Mouse (Mus musculus) hindbrain, embryonic 14.5 days (tissue): ENCODE results near the gene Cdk14. TPM values are rescaled to one million over a fixed set of nuclear protein-coding genes. Genes with fewer than 3 reads are reported as not detected.

ENCODE experiments used
- ATAC-seq: fragments of 200-750 bp; cut with Nextera tagmentation; 2 replicates; pipeline ENCODE4 v1.8.0; 2017; ENCODE audit warnings: moderate number of reproducible peaks, mild to moderate bottlenecking, moderate TSS enrichment, moderate library complexity; ENCODE audit not compliant: low FRiP score
- DNase-seq: peaks from one replicate; pipeline ENCODE4 v3.0.0-alpha.2; 2015; ENCODE audit warnings: low spot score
- H3K27ac ChIP-seq: fragments of 300-500 bp; sonication (generic); 2 replicates; pipeline ENCODE4 v1.5.1; 2014; ENCODE audit warnings: mild to moderate bottlenecking, moderate library complexity
- H3K27me3 ChIP-seq: fragments of 300-500 bp; sonication (generic); 2 replicates; pipeline ENCODE4 v1.6.1; 2014; ENCODE audit warnings: mild to moderate bottlenecking, low read length, mixed read lengths; ENCODE audit not compliant: control insufficient read depth, insufficient read depth
- H3K36me3 ChIP-seq: fragments of 300-500 bp; sonication (generic); replicated peaks from 2 replicates; pipeline ENCODE4 v1.6.1; 2014; ENCODE audit not compliant: control insufficient read depth, insufficient read depth
- H3K4me1 ChIP-seq: fragments of 300-500 bp; sonication (generic); replicated peaks from 2 replicates; pipeline ENCODE4 v1.6.1; 2014; ENCODE audit warnings: antibody characterized with exemption, low read length, mixed read lengths; ENCODE audit not compliant: control insufficient read depth, insufficient read depth
- H3K4me2 ChIP-seq: fragments of 300-500 bp; sonication (generic); replicated peaks from 2 replicates; pipeline ENCODE4 v1.6.1; 2014; ENCODE audit warnings: mild to moderate bottlenecking, moderate library complexity
- H3K4me3 ChIP-seq: fragments of 300-500 bp; sonication (generic); replicated peaks from 2 replicates; pipeline ENCODE4 v1.5.1; 2014; ENCODE audit warnings: mild to moderate bottlenecking, low read length
- H3K9ac ChIP-seq: fragments of 300-500 bp; sonication (generic); 2 replicates; pipeline ENCODE4 v1.6.1; 2014
- H3K9me3 ChIP-seq: fragments of 300-500 bp; sonication (generic); 2 replicates; pipeline ENCODE4 v1.6.1; 2016; ENCODE audit warnings: low read length; ENCODE audit not compliant: control insufficient read depth
- WGBS: fragments of 180-500 bp; shearing (Covaris S2); extraction: QIAGEN DNeasy Blood & Tissue Kit; methylation state at CpG from one replicate; pipeline ENCODE4 v1.1.7; 2014; 5-methylcytosine and 5-hydroxymethylcytosine counted together
- polyA plus RNA-seq: library from polyadenylated mRNA; unstranded; fragments of >200 nt; fragmentation: Nextera tagmentation; extraction: Ambion mirVana; gene quantifications from 2 replicates; pipeline ENCODE4 v1.2.1, GENCODE M21; 2014

The Cdk14 gene
- polyA plus RNA-seq, 1 experiment from 2014 or later = 55.6 TPM

DNA sequence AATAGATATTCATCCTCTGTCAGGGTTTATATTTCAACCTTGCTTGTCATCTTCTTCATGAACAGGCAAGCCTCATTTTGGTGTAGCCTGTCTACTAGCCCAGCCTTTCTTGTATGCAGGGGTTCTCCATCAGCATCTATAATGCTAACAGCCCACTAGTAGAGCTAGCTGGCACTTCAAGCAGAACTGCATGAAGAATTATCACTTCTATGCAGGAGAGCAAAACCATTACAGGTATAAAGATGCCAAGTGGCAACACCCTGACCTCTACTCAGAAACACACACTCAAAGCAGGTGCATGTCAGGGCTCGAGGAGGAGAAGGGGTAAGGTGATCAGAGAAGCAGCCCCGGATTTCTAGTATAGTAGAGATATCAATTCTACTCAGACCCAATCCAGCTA is 155.4 kb downstream of the Cdk14 start:
- WGBS = 73% methylated on average over 2 of the region's 2 CpGs
- peak overlapping the region; percentile 26 for H3K4me3 ChIP-seq
- DNase-seq = no peak
- H3K27me3 ChIP-seq = no peaks in the 10 kb centered on the region
- H3K4me2 ChIP-seq = peak overlapping the region; percentile 49
- no peak for ATAC-seq
- H3K4me1 ChIP-seq = peaks cover 16% of the 10 kb centered on the region; the same call in 1 of the 2 replicates
- H3K9me3 ChIP-seq = no peaks in the 10 kb centered on the region
- H3K9ac ChIP-seq = peak overlapping the region; percentile 52
- no peaks in the 10 kb centered on the region for H3K36me3 ChIP-seq
- H3K27ac ChIP-seq = peak overlapping the region; percentile 76

DNA sequence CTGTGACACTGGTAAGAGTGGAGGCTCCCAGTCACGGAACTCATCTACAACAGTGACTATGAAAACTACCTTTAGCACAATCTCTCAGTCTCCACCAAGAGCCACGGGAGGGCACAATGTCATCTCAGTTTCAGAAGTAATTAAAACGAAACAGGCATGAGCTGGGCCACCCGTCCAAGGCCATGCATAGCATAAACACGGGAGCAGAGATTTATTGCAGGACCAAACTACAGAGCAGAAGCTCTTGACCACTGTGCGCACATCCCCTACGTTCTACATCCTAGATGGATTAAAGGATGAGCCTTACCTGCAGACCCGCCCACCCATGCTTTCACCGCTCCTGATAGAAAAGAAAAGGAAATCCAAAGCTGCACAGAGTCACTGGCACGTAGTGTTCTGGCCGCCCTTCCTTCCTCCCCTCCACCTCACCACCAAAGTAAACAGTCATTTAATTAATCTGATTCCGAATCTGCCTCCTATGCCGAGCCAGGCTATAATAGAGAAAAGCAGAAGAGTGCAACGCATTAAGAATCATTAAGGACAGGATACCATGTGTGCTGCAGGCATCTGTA is 158.3 kb downstream of the Cdk14 start:
- no peak overlapping the region for H3K4me3 ChIP-seq
- no peaks in the 10 kb centered on the region for H3K27me3 ChIP-seq
- peaks cover 16% of the 10 kb centered on the region; the same call in 1 of the 2 replicates for H3K4me1 ChIP-seq
- no peak overlapping the region for H3K27ac ChIP-seq
- no peak for ATAC-seq
- no peaks in the 10 kb centered on the region for H3K36me3 ChIP-seq
- no peaks in the 10 kb centered on the region for H3K9me3 ChIP-seq
- WGBS = 75% methylated on average over 14 of the region's 14 CpGs
- no peak for DNase-seq
- 0 out of 2 replicates have a peak overlapping the region, but pooled peaks have one; percentile 9 for H3K4me2 ChIP-seq
- H3K9ac ChIP-seq = no peak overlapping the region

DNA sequence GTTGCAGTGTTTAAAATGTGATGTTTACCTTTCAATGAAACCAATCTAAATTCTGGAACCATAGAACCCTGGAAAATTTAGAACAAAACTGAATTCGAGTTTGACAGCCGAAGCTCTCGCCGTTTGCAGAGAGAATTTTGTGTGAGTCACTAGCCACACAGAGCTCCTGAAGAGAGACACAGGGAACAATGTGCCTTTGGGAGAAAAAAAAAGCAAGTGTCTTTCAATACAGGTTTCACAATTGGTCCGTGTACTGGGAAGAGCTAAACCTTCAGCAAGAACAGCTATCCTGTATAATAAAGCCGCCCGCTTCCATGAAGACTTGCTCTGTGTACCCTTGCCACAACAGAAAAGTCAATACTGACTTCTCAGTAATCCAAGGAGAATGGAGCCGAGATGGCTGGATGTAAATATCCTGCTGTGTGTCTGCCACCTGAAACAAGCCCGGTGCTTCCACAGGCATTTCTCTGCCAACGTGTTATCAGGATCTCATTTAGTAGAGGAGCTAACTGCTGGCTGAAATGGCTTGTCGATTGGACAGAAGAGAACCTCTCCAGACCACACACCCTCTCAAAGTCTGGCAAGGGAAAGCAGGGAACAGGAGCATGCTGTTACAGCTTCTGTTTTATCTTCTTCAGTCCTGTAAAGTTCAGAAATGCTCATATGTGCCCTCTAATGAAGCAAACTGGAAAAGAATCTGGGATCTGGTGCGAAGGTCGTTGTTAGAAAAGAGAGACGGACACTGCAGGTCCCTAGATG is 159.0 kb downstream of the Cdk14 start:
- no peak overlapping the region for H3K4me2 ChIP-seq
- no peaks in the 10 kb centered on the region for H3K27me3 ChIP-seq
- no peak overlapping the region for H3K4me3 ChIP-seq
- no peaks in the 10 kb centered on the region for H3K9me3 ChIP-seq
- no peak overlapping the region for H3K27ac ChIP-seq
- no peak overlapping the region for H3K9ac ChIP-seq
- DNase-seq (no peak), ATAC-seq (no peak)
- no peaks in the 10 kb centered on the region for H3K36me3 ChIP-seq
- WGBS = 53% methylated on average over 14 of the region's 14 CpGs
- H3K4me1 ChIP-seq = peaks cover 12% of the 10 kb centered on the region; the same call in 1 of the 2 replicates

DNA sequence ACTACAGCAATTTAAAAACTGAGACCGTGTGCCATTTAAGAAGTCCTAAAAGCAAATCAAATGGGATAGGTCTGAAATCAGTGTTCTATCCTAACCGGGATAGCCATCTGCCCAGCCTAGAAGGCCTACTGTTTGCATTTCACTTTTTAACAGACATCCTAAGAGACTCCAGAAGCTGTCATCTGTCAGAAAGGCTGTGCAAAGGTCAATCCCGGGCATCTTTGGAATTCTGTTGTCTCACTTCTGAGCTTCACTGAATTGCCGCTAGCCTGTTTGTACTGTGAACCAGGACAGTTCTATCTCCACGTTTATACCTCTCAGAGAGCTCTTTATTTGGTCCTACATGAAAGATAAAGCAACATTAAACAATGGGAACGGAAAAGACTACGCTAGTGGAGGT is 159.8 kb downstream of the Cdk14 start:
- no peak overlapping the region for H3K9ac ChIP-seq
- no peak overlapping the region for H3K4me3 ChIP-seq
- no peak for ATAC-seq
- peaks cover 9% of the 10 kb centered on the region; the same call in 1 of the 2 replicates for H3K4me1 ChIP-seq
- no peaks in the 10 kb centered on the region for H3K9me3 ChIP-seq
- no peak overlapping the region for H3K27ac ChIP-seq
- WGBS = 60% methylated on average over 7 of the region's 7 CpGs
- no peak for DNase-seq
- H3K36me3 ChIP-seq = no peaks in the 10 kb centered on the region
- H3K4me2 ChIP-seq = no peak overlapping the region
- no peaks in the 10 kb centered on the region for H3K27me3 ChIP-seq

DNA sequence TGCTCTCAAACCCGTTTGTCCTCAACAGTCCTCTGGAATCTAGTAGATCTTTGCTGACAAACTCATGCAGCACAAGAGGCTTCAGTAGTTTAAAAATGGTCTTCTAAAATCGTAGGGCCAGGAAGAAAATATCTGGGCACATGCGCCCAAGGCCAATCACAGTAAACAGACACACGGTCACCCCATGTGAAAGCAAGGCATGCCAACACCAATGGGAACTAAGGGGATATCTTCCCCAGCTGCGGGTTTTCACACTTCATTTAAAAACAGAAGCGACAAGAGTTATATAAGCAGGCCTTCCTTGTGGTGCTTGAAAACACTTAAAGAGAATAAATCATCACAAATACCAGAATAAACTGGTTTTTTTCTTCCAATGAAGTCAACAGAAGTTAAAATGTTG is 165.7 kb downstream of the Cdk14 start:
- WGBS = 94% methylated on average over 6 of the region's 6 CpGs

DNA sequence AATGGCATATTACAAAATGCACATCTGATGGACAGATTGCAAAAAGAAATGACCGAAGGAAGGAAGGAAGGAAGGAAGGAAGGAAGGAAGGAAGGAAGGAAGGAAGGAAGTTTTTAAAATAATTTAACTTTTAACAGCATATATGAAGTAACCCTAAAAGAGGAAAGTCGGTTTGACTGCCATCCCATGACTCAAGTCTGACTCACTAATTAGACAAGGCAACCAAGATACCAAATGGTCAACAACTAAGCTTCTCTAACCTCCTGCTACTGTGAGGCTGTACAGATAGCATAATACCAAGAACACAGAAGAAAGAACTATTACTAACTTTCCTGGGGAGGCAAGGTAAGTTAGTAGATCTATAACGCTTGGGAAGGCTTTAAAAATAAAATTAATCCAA is 166.9 kb downstream of the Cdk14 start:
- no peaks in the 10 kb centered on the region for H3K9me3 ChIP-seq
- H3K27ac ChIP-seq = no peak overlapping the region
- H3K27me3 ChIP-seq = no peaks in the 10 kb centered on the region
- WGBS = 95% methylated on average over 3 of the region's 3 CpGs
- H3K4me3 ChIP-seq = no peak overlapping the region
- DNase-seq (no peak), ATAC-seq (no peak)
- H3K36me3 ChIP-seq = no peaks in the 10 kb centered on the region
- no peak overlapping the region for H3K9ac ChIP-seq
- H3K4me1 ChIP-seq = no peaks in the 10 kb centered on the region
- H3K4me2 ChIP-seq = no peak overlapping the region

More for the DNA sequence above, 165.7 kb downstream of the Cdk14 start:
- Histone ChIP-seq H3K27ac (no peak overlapping the region), H3K36me3 (no peaks in the 10 kb centered on the region), H3K9ac (no peak overlapping the region), H3K4me2 (no peak overlapping the region), H3K4me3 (no peak overlapping the region), H3K27me3 (no peaks in the 10 kb centered on the region), H3K4me1 (no peaks in the 10 kb centered on the region), H3K9me3 (no peaks in the 10 kb centered on the region)
- no peak for DNase-seq
- ATAC-seq = no peak

DNA sequence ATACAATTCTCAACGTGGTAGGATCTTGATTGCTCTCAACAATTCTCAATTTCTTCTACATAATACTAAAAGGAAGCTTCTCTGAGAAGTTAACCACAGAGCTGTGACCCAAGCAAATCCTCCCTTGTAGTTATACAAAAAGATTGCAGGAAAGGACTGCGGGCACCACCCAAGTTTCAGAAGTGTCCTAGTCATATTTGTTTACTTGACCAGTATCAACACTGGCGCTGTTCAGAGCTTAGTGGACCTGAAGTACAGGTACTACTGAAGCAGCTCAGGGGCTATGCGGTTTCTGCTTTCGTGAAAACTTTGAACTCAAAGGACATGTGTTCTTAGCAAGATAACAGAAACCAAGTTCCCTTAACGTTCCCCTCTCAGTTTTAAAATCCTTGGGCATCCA is 172.4 kb downstream of the Cdk14 start:
- no peaks in the 10 kb centered on the region for H3K36me3 ChIP-seq
- H3K9me3 ChIP-seq = no peaks in the 10 kb centered on the region
- H3K4me1 ChIP-seq = no peaks in the 10 kb centered on the region; the same call in 1 of the 2 replicates
- ATAC-seq (no peak), DNase-seq (no peak)
- 95% methylated on average over 6 of the region's 6 CpGs for WGBS
- H3K4me2 ChIP-seq = no peak overlapping the region
- no peak overlapping the region for H3K9ac ChIP-seq
- no peaks in the 10 kb centered on the region for H3K27me3 ChIP-seq
- H3K4me3 ChIP-seq = no peak overlapping the region
- H3K27ac ChIP-seq = no peak overlapping the region

DNA sequence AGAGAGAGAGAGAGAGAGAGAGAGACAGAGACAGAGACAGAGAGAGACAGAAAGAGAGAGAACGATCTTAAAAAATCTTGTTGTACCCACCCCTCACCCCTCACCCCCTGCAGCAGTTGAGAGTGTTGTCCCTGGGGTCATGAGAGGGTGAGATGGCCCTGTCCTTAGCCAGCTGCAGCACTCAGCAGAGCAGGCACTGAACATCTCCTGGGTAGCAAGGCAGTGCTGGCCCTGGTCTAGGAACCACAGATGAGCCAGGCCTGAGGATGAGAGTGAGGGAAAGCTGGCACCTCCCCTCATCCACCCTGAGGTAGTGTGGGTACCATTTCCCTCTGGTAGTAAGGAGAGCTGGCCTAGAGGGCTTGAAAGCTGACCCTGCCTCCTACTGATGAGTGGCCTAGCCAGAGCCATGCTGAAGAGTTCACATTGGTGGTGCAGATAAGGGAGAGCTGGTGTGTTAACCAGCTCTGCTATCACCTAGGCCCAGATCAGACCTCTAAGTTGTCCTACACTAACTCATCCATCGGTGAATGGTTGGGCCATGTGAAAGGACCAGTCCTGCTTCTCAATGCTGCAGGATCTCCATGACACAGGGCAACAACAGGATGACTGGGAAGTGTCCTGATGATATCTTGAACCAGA is 173.5 kb downstream of the Cdk14 start:
- Histone ChIP-seq H3K9ac (no peak overlapping the region), H3K4me2 (no peak overlapping the region), H3K27ac (no peak overlapping the region), H3K9me3 (no peaks in the 10 kb centered on the region), H3K4me1 (no peaks in the 10 kb centered on the region; the same call in 1 of the 2 replicates), H3K36me3 (no peaks in the 10 kb centered on the region), H3K27me3 (no peaks in the 10 kb centered on the region), H3K4me3 (no peak overlapping the region)
- WGBS = 93% methylated on average over 2 of the region's 2 CpGs
- ATAC-seq (no peak; the same call in 1 of the 2 replicates), DNase-seq (no peak)

DNA sequence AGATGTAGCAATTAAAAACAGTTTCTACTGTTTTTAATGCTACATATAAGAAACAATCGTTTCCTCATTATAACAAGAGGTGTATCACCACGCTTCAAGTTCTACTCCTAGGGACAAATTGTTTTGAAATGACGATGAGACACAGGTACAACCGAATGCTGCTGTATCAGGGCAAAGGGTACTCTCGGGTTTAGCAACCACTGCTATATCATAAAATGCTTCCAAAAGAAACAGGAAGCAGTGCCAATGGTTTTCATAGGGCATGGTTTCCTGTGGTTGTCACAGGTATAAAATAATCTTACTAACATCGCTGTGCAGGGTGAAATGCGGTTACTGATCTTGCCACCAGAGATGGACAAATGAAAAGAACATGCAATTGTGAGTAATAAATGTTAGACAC is 174.9 kb downstream of the Cdk14 start:
- H3K4me3 ChIP-seq = no peak overlapping the region
- H3K27me3 ChIP-seq = no peaks in the 10 kb centered on the region
- no peaks in the 10 kb centered on the region for H3K9me3 ChIP-seq
- H3K36me3 ChIP-seq = no peaks in the 10 kb centered on the region
- 96% methylated on average over 7 of the region's 7 CpGs for WGBS
- no peak overlapping the region for H3K4me2 ChIP-seq
- H3K9ac ChIP-seq = no peak overlapping the region
- ATAC-seq (no peak), DNase-seq (no peak)
- no peaks in the 10 kb centered on the region; the same call in 1 of the 2 replicates for H3K4me1 ChIP-seq
- no peak overlapping the region for H3K27ac ChIP-seq
